Mouse (Mus musculus) kidney, embryonic 15.5 days (tissue): ENCODE measurements at regions not wholly inside any gene's neighbourhood (a gene's known extent, or its start where the extent isn't known, plus 50 kb on each side); places are given as distances from the start of the nearest gene placed in this dataset.

ENCODE experiments used
- ATAC-seq: fragments of 200-750 bp; cut with Nextera tagmentation; replicated peaks from 2 replicates; pipeline ENCODE4 v1.8.0; 2017; ENCODE audit warnings: moderate TSS enrichment; ENCODE audit not compliant: low FRiP score
- H3K27ac ChIP-seq: fragments of 300-500 bp; sonication (generic); 2 replicates; pipeline ENCODE4 v1.5.1; 2015; ENCODE audit warnings: mild to moderate bottlenecking, inconsistent platforms
- H3K27me3 ChIP-seq: fragments of 300-500 bp; sonication (generic); 2 replicates; pipeline ENCODE4 v1.6.1; 2015; ENCODE audit warnings: inconsistent platforms
- H3K36me3 ChIP-seq: fragments of 300-500 bp; sonication (generic); 2 replicates; pipeline ENCODE4 v1.6.1; 2015; ENCODE audit warnings: inconsistent platforms
- H3K4me1 ChIP-seq: fragments of 300-500 bp; sonication (generic); 2 replicates; pipeline ENCODE4 v1.6.1; 2015; ENCODE audit warnings: inconsistent platforms
- H3K4me2 ChIP-seq: fragments of 300-500 bp; sonication (generic); 2 replicates; pipeline ENCODE4 v1.6.1; 2015; ENCODE audit warnings: moderate library complexity, mild to moderate bottlenecking, inconsistent platforms
- H3K4me3 ChIP-seq: fragments of 300-500 bp; sonication (generic); replicated peaks from 2 replicates; pipeline ENCODE4 v1.5.1; 2015; ENCODE audit warnings: mild to moderate bottlenecking, inconsistent platforms
- H3K9ac ChIP-seq: fragments of 300-500 bp; sonication (generic); 2 replicates; pipeline ENCODE4 v1.6.1; 2015; ENCODE audit warnings: mild to moderate bottlenecking, inconsistent platforms
- H3K9me3 ChIP-seq: fragments of 300-500 bp; sonication (generic); replicated peaks from 2 replicates; pipeline ENCODE4 v1.6.1; 2016; ENCODE audit warnings: inconsistent platforms
- WGBS: fragments of 180-500 bp; shearing (Covaris S2); methylation state at CpG from one replicate; pipeline ENCODE4 v1.1.7; 2015; ENCODE audit warnings: mixed read lengths; 5-methylcytosine and 5-hydroxymethylcytosine counted together

DNA sequence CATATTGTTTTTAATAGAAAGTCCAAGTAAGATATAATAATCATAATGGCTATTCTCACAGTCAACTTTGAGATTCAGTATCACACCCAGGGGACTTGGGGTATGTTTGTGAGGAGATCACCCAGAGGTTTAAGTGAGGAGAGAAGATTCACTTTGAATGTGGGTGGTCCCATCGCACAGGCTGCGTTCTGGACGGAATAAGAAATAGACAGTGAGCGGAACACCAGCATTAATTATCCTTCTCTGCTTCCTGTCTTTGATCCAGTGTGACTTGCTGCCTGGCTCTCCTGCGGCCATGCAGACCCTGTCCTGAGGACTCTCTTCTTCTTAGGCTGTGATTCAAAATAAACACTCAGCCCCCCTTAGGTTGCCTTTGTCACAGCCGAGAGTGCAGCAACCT lies 60.6 kb upstream of the Kras start:
- no peak overlapping the region for H3K27ac ChIP-seq
- no peaks in the 10 kb centered on the region for H3K9me3 ChIP-seq
- no peaks in the 10 kb centered on the region for H3K36me3 ChIP-seq
- no peak overlapping the region for H3K9ac ChIP-seq
- no peak for ATAC-seq
- 0 out of 2 replicates have a peak, but pooled peaks cover 6% of the 10 kb centered on the region for H3K4me1 ChIP-seq
- H3K27me3 ChIP-seq, result no peaks in the 10 kb centered on the region
- no peak overlapping the region for H3K4me3 ChIP-seq
- 46% methylated on average over 6 of the region's 6 CpGs for WGBS
- H3K4me2 ChIP-seq, result no peak overlapping the region

DNA sequence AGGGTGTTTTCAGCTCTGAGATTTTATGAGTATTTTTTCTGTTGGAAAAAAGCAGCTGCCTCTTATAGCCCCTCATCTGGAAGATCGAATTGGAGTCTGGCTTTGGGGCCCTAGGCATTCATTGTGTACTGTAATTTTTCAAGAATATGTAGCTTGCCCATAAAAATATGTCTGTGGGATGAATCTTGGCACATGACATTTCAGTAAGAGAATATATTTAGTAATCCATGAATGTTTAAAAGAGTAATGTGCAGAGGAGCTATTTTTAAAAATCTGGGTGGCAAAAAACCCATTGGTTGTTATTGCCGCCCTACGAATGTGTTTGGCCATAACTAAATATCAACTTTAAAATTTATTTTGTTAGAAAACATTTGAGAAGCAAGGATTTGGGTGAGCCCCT lies 59.0 kb upstream of the Kras start:
- peaks cover 6% of the 10 kb centered on the region for H3K4me1 ChIP-seq
- H3K4me2 ChIP-seq, result no peak overlapping the region
- ATAC-seq, result no peak
- no peaks in the 10 kb centered on the region for H3K36me3 ChIP-seq
- no peaks in the 10 kb centered on the region for H3K9me3 ChIP-seq
- H3K27me3 ChIP-seq, result no peaks in the 10 kb centered on the region
- no peak overlapping the region for H3K9ac ChIP-seq
- no peak overlapping the region for H3K27ac ChIP-seq
- no peak overlapping the region for H3K4me3 ChIP-seq
- 80% methylated on average over 3 of the region's 3 CpGs for WGBS

DNA sequence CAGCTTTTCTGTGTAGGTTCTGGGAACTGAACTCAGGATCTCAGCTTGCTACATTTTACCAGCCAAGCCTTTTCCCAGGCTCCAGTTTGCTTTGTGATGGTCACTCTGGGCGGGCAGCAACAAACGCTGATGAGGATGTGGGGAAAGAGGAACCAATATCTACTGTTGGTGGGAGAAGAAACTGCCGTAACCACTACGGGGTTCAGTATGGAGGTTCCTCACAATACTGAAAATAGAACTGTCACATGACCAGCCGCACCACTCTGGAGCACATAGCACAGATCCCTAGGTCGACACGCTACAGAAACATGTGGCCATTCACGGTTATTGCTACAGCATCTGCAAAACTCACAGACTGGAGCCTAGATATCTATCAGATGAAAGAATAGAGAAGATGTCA lies 57.2 kb upstream of the Kras start:
- WGBS, result 93% methylated on average over 8 of the region's 8 CpGs
- Histone ChIP-seq H3K9me3 (no peaks in the 10 kb centered on the region), H3K27ac (no peak overlapping the region), H3K4me1 (peaks cover 18% of the 10 kb centered on the region), H3K9ac (no peak overlapping the region), H3K27me3 (0 out of 2 replicates have a peak, but pooled peaks cover 3% of the 10 kb centered on the region), H3K36me3 (no peaks in the 10 kb centered on the region), H3K4me3 (no peak overlapping the region), H3K4me2 (no peak overlapping the region)
- no peak for ATAC-seq

DNA sequence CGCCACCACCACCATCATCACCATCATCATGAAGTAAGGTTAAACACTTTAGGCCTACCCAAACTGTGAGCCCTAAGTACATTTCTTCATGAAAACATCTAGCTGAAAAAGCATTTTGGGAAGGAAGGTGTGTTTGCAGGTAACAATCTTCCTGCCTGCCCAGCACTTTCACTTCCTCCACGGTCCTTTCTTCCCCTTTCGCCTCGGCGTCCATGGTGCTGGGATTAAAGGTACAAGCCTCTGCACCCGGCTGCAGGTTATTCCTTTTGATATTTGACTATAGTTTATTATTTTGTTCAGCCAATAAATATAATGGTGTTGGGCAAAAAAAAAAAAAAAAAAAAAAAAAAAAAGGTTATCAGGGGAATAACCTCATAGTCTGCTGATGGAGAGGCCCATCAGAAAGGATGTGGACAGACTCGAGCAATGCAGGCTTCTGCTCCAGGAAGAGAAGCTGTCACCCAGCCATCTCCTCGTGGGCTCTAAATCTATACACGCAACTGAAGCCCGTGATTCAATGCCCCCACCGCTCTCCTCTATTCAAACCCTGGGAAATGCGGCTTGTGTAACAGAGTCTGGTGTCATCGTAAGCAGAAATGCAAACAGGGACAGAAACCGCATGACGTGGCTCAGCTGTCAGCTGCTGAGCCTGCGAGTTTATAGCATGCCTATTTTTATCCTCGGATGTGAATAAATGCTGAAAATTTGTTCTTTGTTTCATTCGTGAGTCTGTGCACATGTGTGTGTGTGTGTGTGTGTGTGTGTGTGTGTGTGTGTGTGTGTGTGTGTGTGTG lies 56.5 kb upstream of the Kras start:
- no peak for ATAC-seq
- Histone ChIP-seq H3K4me2 (no peak overlapping the region), H3K9ac (no peak overlapping the region), H3K4me3 (no peak overlapping the region), H3K27me3 (0 out of 2 replicates have a peak, but pooled peaks cover 3% of the 10 kb centered on the region), H3K36me3 (no peaks in the 10 kb centered on the region), H3K9me3 (no peaks in the 10 kb centered on the region), H3K4me1 (peaks cover 18% of the 10 kb centered on the region), H3K27ac (no peak overlapping the region)
- WGBS, result 64% methylated on average over 18 of the region's 18 CpGs

DNA sequence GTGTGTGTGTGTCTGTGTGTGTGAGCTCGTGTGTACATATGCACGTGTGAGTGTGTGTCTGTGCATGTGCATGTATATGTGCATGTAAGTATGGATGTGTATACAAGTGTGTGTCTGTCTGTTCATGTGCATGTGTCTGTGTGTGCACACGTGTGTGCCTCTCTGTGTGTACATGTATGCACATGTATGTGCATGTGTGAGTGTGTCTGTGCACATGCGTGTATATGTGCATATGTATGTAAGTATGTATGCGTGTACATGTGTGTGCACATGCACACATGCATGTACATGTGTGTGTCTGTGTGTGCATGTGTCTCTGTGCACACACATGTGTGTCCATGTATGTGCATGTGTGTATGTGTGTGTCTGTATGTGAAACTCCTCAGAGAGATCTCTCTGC lies 55.6 kb upstream of the Kras start:
- Histone ChIP-seq H3K4me1 (peaks cover 16% of the 10 kb centered on the region), H3K4me2 (no peak overlapping the region), H3K27ac (no peak overlapping the region), H3K27me3 (0 out of 2 replicates have a peak, but pooled peaks cover 3% of the 10 kb centered on the region), H3K4me3 (no peak overlapping the region), H3K9ac (no peak overlapping the region), H3K9me3 (no peaks in the 10 kb centered on the region), H3K36me3 (no peaks in the 10 kb centered on the region)
- ATAC-seq, result no peak
- WGBS, result 96% methylated on average over 5 of the region's 5 CpGs

DNA sequence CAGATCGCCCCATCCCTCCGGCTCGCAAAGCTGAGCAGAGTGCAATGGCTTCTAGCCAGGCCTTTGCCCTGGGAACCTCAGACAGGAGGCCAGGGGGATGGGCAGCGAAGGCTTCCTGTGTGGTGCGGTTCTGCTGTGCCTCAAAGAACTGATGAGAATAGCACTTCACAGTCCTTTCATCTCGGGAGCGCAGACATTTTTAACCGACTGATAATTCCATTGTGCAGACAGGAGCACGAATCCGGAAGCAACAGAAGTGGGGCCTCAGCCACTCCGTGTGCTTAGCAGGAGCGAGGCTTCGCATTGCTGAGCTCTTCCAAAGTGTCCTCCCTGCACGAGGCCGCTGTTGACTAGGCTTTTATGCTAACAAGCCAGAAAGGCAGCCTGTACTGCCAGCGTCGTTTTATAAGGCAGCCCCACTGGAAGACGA lies 53.6 kb upstream of the Kras start:
- no peak overlapping the region for H3K9ac ChIP-seq
- peak overlapping the region; percentile 24 for H3K4me3 ChIP-seq
- H3K27me3 ChIP-seq, result 0 out of 2 replicates have a peak, but pooled peaks cover 3% of the 10 kb centered on the region
- no peaks in the 10 kb centered on the region for H3K9me3 ChIP-seq
- peak; percentile 30; the same call in 1 of the 2 replicates for ATAC-seq
- no peaks in the 10 kb centered on the region for H3K36me3 ChIP-seq
- WGBS, result 14% methylated on average over 18 of the region's 18 CpGs
- peaks cover 15% of the 10 kb centered on the region for H3K4me1 ChIP-seq
- H3K27ac ChIP-seq, result no peak overlapping the region
- H3K4me2 ChIP-seq, result peak overlapping the region; percentile 53

DNA sequence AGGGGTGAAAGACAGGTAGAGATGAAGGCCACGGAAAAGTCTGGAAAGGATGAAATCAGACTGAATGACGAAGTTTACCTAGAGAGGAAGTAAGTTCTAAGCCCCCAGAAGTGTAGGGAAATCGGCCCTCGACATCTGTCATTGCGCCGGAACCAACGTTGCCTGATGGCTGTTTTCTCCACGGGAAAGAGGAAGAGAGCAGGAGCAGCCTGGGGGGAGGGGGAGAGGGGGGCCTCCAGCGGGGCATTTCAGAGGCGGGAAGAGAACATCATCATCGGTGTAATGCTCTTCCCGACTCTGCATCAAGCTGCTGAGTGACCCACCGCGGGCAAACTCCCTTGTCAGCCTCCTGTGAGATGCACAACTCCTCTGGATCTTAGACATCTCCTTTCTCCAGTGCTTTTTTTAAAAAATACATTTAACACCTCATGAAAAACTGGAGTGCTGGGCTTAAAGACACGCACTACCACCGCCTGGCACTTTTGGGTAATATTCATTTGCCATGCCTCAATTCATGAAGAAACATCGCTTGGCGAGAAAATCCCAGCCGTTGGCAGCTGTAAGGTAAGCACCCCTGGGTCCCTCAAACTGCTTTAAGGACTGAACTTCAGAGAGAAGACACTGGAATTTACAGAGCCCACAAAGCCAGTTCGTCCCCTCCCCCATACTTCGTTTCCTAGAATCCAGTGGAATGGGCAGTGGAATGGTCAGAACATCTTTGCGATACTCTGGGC lies 53.0 kb upstream of the Kras start:
- H3K9ac ChIP-seq, result no peak overlapping the region
- H3K27me3 ChIP-seq, result 0 out of 2 replicates have a peak, but pooled peaks cover 3% of the 10 kb centered on the region
- H3K4me2 ChIP-seq, result peak overlapping the region; percentile 53
- ATAC-seq, result 0 out of 2 replicates have a peak, but pooled peaks have one; percentile 7
- no peak overlapping the region for H3K27ac ChIP-seq
- H3K4me3 ChIP-seq, result peak overlapping the region; percentile 24
- H3K9me3 ChIP-seq, result no peaks in the 10 kb centered on the region
- no peaks in the 10 kb centered on the region for H3K36me3 ChIP-seq
- peaks cover 15% of the 10 kb centered on the region for H3K4me1 ChIP-seq
- WGBS, result 60% methylated on average over 22 of the region's 22 CpGs

DNA sequence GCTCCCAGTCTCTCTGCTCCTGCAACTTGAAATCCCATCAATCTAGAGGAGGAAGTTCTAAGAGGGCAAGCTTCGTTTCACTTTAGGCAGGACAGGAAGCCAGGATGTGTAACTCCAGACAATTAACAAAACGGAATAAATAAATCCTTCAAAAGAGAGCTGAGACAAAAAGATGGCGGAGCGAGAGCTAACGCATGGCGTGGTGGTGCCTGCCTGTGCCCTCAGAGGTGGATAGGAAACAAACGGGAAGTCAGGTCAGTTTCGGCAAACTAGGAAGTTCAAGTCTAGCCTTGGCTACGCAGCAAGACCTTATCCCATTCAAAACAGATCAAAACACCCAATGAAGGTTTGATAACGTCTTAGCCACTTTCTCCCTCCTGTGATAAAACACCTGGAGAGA lies 52.1 kb upstream of the Kras start:
- Histone ChIP-seq H3K9ac (no peak overlapping the region), H3K4me1 (peaks cover 14% of the 10 kb centered on the region), H3K27ac (no peak overlapping the region), H3K4me2 (no peak overlapping the region), H3K4me3 (no peak overlapping the region), H3K9me3 (no peaks in the 10 kb centered on the region), H3K27me3 (0 out of 2 replicates have a peak, but pooled peaks cover 3% of the 10 kb centered on the region), H3K36me3 (no peaks in the 10 kb centered on the region)
- 77% methylated on average over 10 of the region's 10 CpGs for WGBS
- no peak for ATAC-seq

DNA sequence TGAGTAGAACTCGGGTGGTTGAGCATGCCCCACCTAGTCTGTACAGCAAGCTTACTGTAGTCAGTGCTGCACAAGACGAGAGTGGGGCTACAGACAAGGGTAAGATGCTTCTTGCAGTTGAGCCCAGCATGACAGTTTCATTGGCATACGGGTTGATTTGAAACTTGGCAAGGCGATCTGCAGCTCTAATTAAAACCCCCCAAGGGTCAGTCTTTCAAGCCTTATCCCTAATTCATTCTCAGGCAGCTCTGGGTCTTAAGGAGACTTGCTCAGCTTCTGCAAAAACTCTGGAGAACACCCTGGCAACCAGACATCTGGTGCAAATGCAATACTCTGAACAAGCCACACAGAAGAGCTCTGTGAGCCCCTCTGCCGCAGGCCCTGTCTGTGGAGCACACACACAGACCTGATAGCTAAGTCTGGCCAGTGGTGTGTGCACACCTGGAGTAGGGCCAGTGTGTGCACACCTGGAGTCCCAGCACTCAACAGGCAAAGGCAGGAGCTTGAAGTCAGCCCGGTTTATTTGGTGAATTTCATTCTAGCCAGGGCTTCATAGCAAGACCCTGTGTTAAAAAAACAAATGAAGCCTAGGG lies 50.3 kb upstream of the Kras start:
- Histone ChIP-seq H3K9ac (no peak overlapping the region), H3K4me3 (no peak overlapping the region), H3K36me3 (no peaks in the 10 kb centered on the region), H3K4me2 (no peak overlapping the region), H3K27ac (no peak overlapping the region), H3K27me3 (0 out of 2 replicates have a peak, but pooled peaks cover 3% of the 10 kb centered on the region), H3K9me3 (no peaks in the 10 kb centered on the region), H3K4me1 (peaks cover 12% of the 10 kb centered on the region)
- WGBS, result 74% methylated on average over 6 of the region's 6 CpGs
- no peak for ATAC-seq
